16 mouse cellular contexts compared by ENCODE assay signal in genomic region chr12:70101823-70102222, GRCm38 (mm10). TPM values are rescaled to one million over a fixed set of nuclear protein-coding genes. Genes with fewer than 3 reads are reported as not detected.
"Had no signal": no experiment of that assay in that cellular context is flagged by ENCODE, and none has a peak within 500 bp of the region (broad histone marks: within the 10 kb centered on the region; RNA-seq: fewer than 3 reads in every experiment).

No protein-coding gene starts in this region.

- H3K4me2 ChIP-seq: liver, embryonic 15.5 days; midbrain, embryonic 13.5 days had no signal

- ATAC-seq: inflammation-experienced regulatory T-cells, adult 6 months; midbrain, embryonic 13.5 days had no signal

- H3K4me3 ChIP-seq: left cerebral cortex, adult 2 months; limb, embryonic 10.5 days; liver, embryonic 15.5 days; midbrain, embryonic 13.5 days had no signal

- H3K27me3 ChIP-seq: liver, embryonic 15.5 days; midbrain, embryonic 13.5 days had no signal

- H3K27ac ChIP-seq: left cerebral cortex, adult 2 months; limb, embryonic 10.5 days; liver, embryonic 15.5 days; macrophage; stomach, postnatal 0 days had no signal

- DNase-seq: kidney, adult 11 months; right cerebral cortex, adult 18-20 months; right cerebral cortex, postnatal 25 days had no signal

- H3K9me3 ChIP-seq: limb, embryonic 10.5 days; liver, embryonic 15.5 days; midbrain, embryonic 13.5 days had no signal

- H3K9ac ChIP-seq: liver, embryonic 15.5 days; midbrain, embryonic 13.5 days had no signal

- H3K36me3 ChIP-seq: liver, embryonic 15.5 days; midbrain, embryonic 13.5 days had no signal

RNA-seq across cellular contexts. Expression of gene Abhd12b, which starts 52.1 kb away (rescaled TPM):
- total RNA-seq: layer of hippocampus, adult 8-10 months; layer of hippocampus, postnatal 14 days; left cerebral cortex, postnatal 14 days; midbrain, postnatal 0 days had no signal
- polyA plus RNA-seq: kidney, embryonic 14.5 days; large intestine, adult 2 months; limb, embryonic 10.5 days; liver, embryonic 15.5 days; macrophage had no signal
